Mouse (Mus musculus) frontal cortex, adult (tissue): Measurements from ENCODE around the gene Igf1r.

ENCODE experiments used
- ATAC-seq: cut with Nextera tagmentation; 2 replicates; pipeline ENCODE4 v1.9.2; 2017; ENCODE audit warnings: mild to moderate bottlenecking, moderate library complexity, mixed read lengths; ENCODE audit not compliant: low TSS enrichment

Gene Igf1r

DNA sequence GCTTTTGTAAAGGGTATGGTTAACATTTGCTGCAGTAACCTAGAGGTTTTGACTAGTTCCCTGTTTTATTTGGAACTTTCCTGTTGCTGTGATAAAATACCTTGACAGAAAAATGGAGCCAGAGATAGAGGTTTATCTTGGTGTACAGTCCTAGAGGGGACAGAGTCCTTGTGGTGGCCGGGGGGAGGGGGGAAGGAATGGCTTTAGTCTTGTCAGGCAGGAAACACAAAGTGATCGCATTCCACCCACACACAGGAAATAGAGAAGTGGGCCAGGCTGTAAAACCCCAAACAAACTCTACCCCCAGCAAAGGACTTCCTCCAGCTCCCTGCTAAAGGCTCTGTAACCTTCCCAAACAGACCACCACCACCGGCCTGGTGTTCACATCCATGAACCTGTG lies 211.4 kb downstream of the Igf1r start:
- no peak for ATAC-seq

- ATAC-seq, result no peak
These were observed 220.1 kb downstream of the Igf1r start for GRCm38 (mm10) chr7:68172776-68173175.

DNA sequence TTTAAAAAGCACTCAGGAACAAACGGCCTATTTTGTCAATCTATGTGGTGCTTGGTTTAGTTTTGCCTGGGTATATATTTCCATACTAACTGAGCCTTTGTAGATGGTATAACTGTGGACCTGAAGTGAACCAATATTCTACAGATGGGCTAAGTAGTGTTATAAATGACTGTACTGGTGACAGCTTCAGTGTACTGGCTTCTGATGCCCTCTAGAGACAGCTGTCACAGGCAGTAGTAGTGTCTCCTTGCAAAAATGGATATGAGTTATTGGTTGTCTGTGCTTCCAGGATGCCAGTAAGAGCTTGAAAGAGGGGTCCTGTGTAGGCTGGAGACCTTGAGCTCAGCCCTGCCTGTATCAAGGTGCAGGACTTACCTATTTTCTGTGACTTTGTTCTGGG lies 227.0 kb downstream of the Igf1r start:
- ATAC-seq, result peak; percentile 69; the same call in 1 of the 2 replicates

DNA sequence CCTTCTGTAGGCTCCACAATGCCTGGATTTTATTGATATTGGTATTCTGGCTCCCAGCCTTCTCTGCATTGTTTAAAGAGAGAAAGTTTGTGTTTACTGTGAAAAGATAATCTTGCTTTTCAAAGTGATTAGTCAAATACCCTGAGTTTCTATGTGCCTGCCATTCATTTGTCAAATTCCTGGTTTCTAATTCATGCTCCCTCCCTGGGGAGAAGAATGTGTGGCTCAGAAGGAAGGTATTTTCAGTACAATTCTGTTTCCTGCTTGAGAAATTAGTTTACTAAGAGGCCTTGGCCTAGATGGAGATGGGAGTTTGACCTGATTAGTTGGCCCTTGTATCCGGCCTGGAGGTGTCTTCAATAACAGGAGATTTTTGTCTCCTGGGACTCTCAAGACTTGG lies 228.5 kb downstream of the Igf1r start:
- ATAC-seq, result no peak

GRCm38 (mm10) chr7:68182025-68182424 lies 229.4 kb downstream of the Igf1r start:
- no peak for ATAC-seq

DNA sequence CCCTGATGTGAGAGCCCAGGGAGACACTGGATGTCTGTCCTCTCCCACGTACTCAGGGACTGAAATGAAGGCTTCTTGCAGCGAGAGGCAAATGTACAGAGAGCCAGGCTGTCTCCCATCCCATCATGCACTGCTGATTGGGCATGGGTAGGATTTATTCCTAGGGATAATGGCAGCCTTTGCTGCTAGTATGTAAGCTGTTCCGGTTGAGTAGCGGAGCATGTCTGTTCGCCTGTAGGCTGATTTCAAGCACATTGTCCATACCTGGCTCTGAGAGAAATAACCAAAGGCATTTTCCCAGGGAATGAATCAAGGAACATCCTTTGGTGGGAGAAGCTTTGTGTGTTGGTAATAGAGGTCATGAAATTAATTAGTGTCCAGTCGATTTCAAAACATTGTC lies 230.1 kb downstream of the Igf1r start:
- ATAC-seq, result no peak

GRCm38 (mm10) chr7:68183421-68183820 lies 230.8 kb downstream of the Igf1r start:
- no peak for ATAC-seq

DNA sequence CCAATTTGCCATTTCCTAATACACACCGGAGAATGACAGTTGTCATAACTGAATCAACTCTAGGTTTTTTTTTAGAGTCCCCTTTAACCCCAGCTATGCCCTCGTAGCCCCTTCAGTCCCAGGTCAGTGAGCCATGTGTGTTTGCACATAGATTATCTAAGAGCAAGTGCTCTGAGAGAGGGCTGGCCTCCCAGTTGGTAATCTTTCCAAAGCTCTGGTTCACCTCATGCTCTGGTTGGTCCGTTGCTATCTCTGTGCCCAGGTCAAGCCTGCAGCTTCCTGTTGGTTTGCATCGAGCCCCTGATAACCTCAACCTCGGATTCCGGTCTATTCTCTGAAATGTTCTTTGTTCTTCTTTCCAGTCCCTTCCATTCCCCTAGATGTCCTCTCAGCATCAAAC lies 236.6 kb downstream of the Igf1r start:
- no peak for ATAC-seq

DNA sequence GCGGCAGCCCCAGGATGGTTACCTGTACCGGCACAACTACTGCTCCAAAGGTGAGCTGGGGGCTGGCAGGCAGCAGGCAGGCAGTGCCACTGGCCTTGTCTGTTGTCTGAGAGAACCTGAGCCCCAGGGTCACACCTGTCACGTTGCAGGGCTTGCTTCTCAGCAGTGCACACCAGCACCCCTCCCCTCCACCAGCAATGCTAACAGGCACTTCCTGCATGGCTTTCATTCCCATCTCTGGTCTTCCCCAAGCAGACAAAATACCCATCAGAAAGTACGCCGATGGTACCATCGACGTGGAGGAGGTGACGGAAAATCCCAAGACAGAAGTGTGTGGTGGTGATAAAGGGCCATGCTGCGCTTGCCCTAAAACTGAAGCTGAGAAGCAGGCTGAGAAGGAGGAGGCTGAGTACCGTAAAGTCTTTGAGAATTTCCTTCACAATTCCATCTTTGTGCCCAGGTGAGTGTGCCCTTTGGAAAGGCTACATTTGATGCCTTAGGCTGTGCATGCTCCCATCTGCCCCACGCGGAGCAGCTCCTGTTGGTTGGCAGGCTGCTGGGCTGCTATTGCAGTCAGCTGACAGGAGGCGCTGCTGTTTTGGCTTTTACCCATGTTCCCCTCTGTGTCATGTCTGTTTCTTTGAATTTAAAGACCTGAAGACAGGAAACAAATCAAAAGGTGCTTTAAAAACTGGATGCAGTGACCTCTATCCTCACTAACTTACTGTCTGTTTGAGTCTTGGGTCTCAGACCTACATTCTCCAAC lies 237.2 kb downstream of the Igf1r start:
- ATAC-seq, result no peak

- no peak for ATAC-seq
These were observed 241.5 kb downstream of the Igf1r start for GRCm38 (mm10) chr7:68193958-68194695.

GRCm38 (mm10) chr7:68199609-68200008 lies 247.0 kb downstream of the Igf1r start:
- no peak for ATAC-seq

DNA sequence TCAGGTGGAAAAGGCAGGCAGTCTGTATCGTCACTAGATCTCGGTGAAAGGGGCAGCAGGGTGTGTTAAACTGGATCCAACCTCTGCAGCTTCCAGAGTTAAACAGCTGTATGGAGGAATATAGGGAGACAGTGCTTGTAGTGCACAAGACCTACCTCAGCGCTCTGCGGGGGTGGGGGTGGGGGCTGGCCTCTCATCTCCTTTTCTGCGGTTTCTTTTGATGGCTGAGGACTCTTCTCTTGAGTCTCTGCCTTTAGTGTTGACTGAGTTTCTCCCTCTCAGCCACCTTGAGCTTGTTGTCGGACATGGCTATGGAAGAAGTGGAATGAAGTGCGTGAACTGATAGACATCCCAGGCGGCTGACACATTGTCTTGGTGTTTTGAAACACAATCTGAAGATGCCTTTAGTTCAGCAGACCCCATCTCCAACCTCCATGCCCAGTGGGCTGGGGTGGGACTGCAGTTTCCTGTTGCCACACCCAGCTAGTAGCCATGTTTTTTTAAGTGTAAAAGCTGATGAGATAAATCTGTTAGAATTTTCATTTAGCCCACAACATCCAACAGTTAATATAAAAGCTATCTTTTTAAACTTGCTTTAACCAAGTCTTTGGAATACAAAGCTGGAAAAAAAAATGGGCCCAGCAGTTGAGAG lies 253.3 kb downstream of the Igf1r start:
- no peak for ATAC-seq

- no peak for ATAC-seq
These were observed 256.4 kb downstream of the Igf1r start for GRCm38 (mm10) chr7:68209039-68209438.

- no peak for ATAC-seq
These were observed 257.8 kb downstream of the Igf1r start for GRCm38 (mm10) chr7:68210417-68210816.

DNA sequence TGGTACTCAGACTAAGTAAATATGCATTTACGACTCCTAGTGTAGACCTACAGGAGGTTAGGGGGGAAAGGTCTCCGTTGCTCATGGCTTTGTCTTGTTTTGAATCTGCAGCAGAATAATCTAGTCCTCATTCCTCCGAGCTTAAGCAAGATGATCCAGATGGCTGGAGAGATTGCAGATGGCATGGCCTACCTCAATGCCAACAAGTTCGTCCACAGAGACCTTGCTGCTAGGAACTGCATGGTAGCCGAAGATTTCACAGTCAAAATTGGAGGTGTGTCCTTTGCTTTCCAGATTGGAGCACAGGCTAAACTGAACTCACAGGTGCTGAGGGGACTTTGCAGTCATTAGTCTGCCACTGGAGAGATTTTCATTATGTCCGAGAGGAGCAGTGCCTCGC lies 259.3 kb downstream of the Igf1r start:
- ATAC-seq, result no peak

DNA sequence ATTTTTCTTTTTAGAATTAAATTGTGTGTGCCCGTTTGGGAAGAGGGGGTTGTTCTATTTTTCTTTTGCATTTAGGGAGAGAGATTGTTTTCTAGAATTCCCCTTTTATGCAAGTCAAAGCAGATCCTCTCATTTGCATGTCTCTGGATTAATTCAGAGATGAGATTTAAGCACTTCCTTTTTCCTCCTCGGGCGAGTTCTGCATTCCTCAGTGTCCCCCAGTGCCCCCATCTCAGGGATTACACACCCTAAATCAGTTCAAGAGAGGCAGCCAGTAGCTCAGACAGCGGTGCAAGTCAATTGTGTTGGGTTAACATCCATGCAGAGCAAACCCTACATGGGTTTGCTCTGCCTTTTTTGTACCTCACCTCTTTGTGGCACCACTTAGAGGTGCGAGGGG lies 261.2 kb downstream of the Igf1r start:
- ATAC-seq, result no peak

DNA sequence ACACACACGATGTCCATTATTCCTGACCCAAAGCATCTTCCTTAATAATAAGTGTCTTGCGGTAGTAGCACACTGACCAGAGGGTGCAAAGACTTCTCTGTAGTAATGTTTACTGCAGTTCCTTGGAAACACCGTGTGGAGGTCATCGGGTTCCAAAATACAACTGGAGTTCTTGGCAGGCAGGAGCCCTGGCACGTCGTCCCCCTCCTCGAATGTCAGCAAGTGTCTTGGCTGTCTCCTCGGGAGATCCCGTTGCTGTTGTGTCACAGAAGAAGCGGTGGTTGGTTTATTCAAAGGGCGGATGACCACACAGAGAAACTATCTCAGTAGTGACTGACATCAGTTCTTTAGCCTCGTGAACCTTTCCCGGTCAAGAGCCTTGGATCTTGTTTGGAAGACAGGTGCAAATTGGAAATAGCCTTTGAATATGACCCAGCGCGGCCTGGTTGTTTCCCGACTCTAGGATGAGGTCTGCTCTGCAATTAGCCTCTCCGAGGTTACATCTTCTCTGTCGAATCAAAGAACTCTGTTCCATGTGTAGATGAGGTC lies 263.0 kb downstream of the Igf1r start:
- no peak for ATAC-seq

GRCm38 (mm10) chr7:68218879-68219278 lies 266.3 kb downstream of the Igf1r start:
- no peak for ATAC-seq

DNA sequence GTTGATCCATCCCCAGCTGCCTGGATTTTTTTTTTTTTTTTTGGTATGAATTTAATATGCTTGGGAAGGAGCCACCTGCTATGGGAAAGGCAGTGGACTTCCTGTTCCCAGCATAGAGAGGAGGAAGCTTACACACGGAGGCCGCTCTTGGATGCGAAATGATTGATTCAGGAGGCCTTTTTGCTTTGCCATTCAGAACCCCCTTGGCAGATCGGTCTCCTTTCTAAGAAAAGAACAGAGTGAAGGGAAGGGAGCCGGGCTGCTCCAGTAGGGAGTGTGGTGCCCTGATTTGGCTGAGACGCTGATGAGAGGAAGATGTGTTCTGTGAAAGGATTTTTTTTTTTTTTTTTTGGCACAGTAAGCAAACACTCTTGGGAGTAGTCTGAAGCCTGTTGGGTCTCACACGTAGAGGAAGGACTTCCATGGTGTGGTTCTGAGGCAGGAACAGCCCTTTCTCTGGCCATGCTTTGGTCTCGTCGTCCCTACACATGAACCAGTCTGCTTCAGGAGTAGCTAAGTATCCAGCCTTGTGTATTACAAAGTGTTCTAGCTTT lies 269.1 kb downstream of the Igf1r start:
- ATAC-seq, result peak; percentile 81

DNA sequence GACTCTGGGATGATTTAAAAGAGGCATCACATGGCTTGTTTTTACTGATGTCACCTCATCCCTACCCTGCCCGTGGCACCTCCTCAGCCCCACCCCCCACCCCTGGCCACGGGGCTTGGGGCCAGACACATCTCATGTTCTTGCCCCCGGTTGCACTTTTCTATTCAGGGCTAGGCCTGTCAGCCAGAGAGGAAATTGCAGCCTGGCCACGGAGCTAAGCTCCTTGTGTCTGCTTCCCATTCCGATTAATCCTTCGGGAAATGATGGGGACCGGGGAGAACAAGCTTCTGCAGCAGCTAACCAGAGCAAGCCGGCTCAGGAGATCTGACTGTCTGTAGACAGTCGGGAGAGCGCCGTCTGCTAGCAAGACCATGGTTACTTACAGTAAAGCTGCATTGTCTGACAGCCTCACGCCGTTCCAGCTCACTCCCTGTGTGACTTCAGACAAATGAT lies 270.8 kb downstream of the Igf1r start:
- no peak for ATAC-seq

DNA sequence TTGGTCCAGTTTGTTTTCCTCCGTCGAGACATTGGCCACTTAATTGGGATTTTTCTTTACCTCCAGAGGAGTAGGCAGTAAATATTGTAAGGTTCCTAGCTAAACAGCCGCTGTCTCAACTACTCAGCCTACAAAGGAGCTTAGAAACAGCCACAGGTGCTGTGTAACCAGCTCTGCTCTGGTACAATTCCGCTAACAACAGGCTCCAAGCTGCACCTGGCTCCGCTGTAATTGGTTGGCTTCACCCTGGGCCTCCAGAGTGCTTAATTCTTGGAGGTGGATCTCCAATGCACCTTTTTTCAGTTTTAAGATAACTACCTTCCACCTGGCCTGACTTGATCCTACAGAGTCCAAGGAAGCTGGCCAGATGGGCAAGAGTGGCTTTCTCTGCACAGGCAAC lies 271.4 kb downstream of the Igf1r start:
- no peak for ATAC-seq

DNA sequence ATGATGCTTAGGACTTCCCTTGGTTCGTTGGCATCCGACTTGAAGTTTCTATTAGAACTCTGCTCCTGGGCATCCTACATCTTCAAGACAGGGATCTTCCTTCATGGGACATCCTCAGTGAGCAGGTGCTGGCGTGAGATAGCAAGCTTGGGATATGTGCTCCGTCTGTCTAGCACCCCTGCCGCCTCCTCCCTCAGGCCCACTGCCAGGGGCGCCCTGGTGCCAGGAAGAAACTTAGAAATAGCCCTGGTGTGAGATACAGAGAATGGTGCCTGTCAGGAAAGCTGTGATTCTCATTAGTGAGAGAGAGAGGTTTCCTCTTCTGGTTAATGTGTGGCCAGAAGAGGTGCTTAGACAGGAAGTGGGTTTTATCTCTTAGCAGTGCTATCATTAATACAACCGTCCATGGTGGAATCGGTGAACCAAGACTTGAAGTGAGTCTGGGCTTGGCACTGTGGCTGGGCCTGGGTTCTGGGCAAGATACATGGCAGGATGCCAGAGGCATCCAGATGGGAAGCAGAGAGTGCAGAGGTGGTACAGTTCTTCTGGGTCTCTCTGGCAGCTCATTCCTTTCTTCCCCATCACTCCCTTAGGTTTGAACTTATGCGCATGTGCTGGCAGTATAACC lies 272.9 kb downstream of the Igf1r start:
- peak; percentile 38; the same call in 1 of the 2 replicates for ATAC-seq
